Mouse (Mus musculus) cerebellum, adult 2 months (tissue): ENCODE measurements around the gene Fhod1. TPM values are rescaled to one million over a fixed set of nuclear protein-coding genes. Genes with fewer than 3 reads are reported as not detected.

Experiments used
- DNase-seq, 2 experiments: peaks; one replicate each; pipeline ENCODE4 v3.0.0; 2021
- H3K27ac ChIP-seq: fragments of 200-500 bp; 2 replicates; pipeline ENCODE4 v1.5.1; 2012; ENCODE audit warnings: low read length, control low read depth, inconsistent platforms; ENCODE audit not compliant: insufficient read depth
- H3K27me3 ChIP-seq: fragments of 200-500 bp; 2 replicates; pipeline ENCODE4 v1.6.1; 2012; ENCODE audit warnings: inconsistent platforms, mild to moderate bottlenecking, low read length, moderate library complexity; ENCODE audit not compliant: control insufficient read depth, insufficient read depth
- H3K4me1 ChIP-seq: fragments of 200-500 bp; 2 replicates; pipeline ENCODE4 v1.6.1; 2011; ENCODE audit warnings: low read length; ENCODE audit not compliant: control insufficient read depth, insufficient read depth
- H3K4me3 ChIP-seq: fragments of 200-500 bp; replicated peaks from 2 replicates; pipeline ENCODE3; 2011; ENCODE audit warnings: mild to moderate bottlenecking, low read depth, low read length, control low read depth; ENCODE audit not compliant: insufficient read depth
- CTCF ChIP-seq: fragments of 200-500 bp; IDR thresholded peaks from 2 replicates; pipeline ENCODE4 v1.5.1; 2011; ENCODE audit warnings: low read depth, mild to moderate bottlenecking, control low read depth, low read length, moderate library complexity, borderline replicate concordance; ENCODE audit not compliant: insufficient read depth
- POLR2A ChIP-seq: fragments of 200-500 bp; IDR thresholded peaks from 2 replicates; pipeline ENCODE4 v1.6.1; 2011; ENCODE audit warnings: low read length, control low read depth, borderline replicate concordance; ENCODE audit not compliant: insufficient read depth
- WGBS: fragments of 180-500 bp; shearing (Covaris S2); methylation state at CpG from one replicate; pipeline ENCODE4 v1.1.7; 2018; 5-methylcytosine and 5-hydroxymethylcytosine counted together
- polyA plus RNA-seq: library from polyadenylated mRNA; depleted of rRNA; stranded (reverse); fragments of >200 nt; gene quantifications from 2 replicates; pipeline ENCODE4 v1.2.3, GENCODE M21; 2012

The Fhod1 gene
- polyA plus RNA-seq, 1 experiment = 4.0 TPM

DNA sequence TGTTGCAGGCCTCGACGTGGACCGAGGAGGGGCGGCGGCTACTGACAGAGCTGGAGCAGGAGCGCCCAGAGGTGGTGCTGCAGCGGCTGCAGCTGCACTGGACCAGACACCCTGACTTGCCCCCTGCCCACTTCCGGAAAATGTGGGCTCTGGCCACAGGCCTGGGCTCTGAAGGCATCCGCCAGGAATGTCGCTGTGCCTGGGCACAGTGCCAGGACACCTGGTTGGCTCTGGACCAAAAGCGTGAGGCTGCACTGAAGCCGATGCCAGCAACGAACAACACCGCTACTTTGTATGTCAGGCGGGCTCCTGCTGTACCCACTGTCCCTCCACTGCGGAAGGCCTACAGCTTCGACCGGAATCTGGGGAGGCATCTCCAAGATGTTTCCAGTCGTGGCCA, 30.9 kb upstream of the Fhod1 start:
- no peaks in the 10 kb centered on the region for H3K27me3 ChIP-seq
- H3K27ac ChIP-seq = no peak overlapping the region
- peaks cover 23% of the 10 kb centered on the region for H3K4me1 ChIP-seq
- TF ChIP-seq CTCF (no peak), POLR2A (no peak)
- DNase-seq = peak; percentile 40 to 52
- 22% methylated on average over 19 of the region's 19 CpGs for WGBS
- H3K4me3 ChIP-seq = no peak overlapping the region

- Histone ChIP-seq H3K4me3 (no peak overlapping the region), H3K4me1 (peaks cover 27% of the 10 kb centered on the region), H3K27me3 (no peaks in the 10 kb centered on the region), H3K27ac (no peak overlapping the region)
- TF ChIP-seq POLR2A = no peak
- peak; percentile 54 for TF ChIP-seq CTCF
- peak in 1 of 2 experiments; percentile 38 for DNase-seq
- WGBS = 26% methylated on average over 33 of the region's 33 CpGs
Measured at GRCm38 (mm10) chr8:105374513-105374966, 26.8 kb upstream of the Fhod1 start.

- DNase-seq = peak in 1 of 2 experiments; percentile 18
- WGBS = 60% methylated on average over 2 of the region's 2 CpGs
- Histone ChIP-seq H3K4me3 (no peak within 1 kb of the TSS), H3K4me1 (peaks cover 19% of the 10 kb centered on the region), H3K27ac (no peak within 1 kb of the TSS), H3K27me3 (no peaks in the 10 kb centered on the region)
- TF ChIP-seq CTCF (no peak), POLR2A (no peak)
Measured at GRCm38 (mm10) chr8:105373032-105373431, 25.3 kb upstream of the Fhod1 start, which contains the start of gene Plekhg4. Gene Plekhg4 (plus strand): TSS chr8:105373274.

GRCm38 (mm10) chr8:105372473-105372872, 24.7 kb upstream of the Fhod1 start:
- Histone ChIP-seq H3K4me3 (no peak overlapping the region), H3K27me3 (no peaks in the 10 kb centered on the region), H3K27ac (no peak overlapping the region), H3K4me1 (peaks cover 19% of the 10 kb centered on the region)
- TF ChIP-seq POLR2A (no peak), CTCF (no peak)
- 43% methylated on average over 9 of the region's 9 CpGs for WGBS
- DNase-seq = peak; percentile 51 to 64

DNA sequence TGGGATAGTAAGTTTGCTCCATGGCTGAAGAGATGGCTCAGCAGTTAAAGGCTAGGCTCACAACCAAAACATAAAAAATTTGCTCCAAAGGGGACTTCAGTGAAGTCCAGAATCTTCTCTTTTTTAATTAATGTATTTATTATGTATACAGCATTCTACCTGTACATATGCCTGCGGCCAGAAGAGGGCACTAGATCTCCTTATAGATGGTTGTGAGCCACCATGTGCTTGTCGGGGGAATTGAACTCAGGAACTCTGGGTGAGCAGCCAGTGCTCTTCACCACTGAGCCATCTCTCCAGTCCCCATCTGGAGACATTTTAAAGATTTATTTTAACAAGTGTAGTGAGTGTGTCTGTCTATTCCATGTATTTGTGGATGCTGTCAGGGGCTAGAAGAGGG, 19.4 kb upstream of the Fhod1 start:
- H3K27ac ChIP-seq = no peak overlapping the region
- peak; percentile 11; the same call in 1 of the 2 replicates for TF ChIP-seq CTCF
- no peak for TF ChIP-seq POLR2A
- no peaks in the 10 kb centered on the region for H3K27me3 ChIP-seq
- 71% methylated on average over 2 of the region's 2 CpGs for WGBS
- no peak overlapping the region for H3K4me3 ChIP-seq
- H3K4me1 ChIP-seq = peaks cover 3% of the 10 kb centered on the region; the same call in 1 of the 2 replicates
- no peak for DNase-seq

DNA sequence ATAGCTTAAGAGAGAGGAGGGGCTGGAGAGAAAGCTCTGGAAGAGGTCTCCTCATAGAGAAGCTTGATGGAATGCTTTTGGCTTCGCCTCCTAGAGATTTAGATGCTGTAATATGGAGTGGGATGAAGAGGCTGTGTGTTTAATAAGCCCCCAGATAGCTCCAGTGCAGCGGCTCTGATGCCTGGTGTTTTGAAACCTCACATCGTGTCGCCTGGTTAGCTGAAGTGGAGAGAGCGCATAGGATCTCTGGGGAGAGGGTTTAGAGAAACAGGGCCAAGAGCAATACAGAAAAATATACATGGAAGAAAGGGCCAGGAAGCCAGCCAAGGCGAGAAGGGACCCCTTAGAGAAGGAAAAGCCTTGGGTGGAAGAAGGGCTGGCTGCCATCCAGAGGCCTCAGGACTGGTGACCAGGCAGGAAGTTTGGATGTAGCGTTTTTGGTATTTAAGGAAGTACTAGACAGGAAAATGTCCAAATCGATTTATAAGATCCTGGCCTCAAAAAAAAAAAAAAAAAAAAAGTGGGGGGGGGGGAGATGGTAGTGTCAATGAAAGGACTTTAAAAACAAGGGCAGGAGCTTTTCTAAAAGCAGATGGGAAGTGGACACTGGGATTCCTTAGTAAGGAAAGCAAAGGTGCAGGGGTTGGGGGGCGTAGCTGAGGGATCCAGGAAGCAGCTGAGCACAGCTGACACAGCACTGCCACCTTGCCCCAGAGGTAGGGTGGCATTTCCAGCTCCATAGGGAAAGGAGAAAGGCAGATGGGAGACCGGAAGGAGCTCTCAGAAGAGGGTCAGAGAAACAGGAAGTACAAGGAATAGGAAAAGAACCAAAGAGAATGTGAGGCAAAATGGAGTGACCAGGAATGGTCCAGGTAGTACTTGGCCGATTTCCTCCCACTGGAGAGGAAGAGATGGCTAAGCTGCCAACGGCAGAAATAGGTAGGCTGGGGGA, 14.3 kb upstream of the Fhod1 start:
- Histone ChIP-seq H3K27me3 (no peaks in the 10 kb centered on the region), H3K4me3 (no peak overlapping the region), H3K4me1 (no peaks in the 10 kb centered on the region), H3K27ac (no peak overlapping the region)
- no peak for DNase-seq
- TF ChIP-seq POLR2A (no peak), CTCF (no peak)
- 57% methylated on average over 12 of the region's 12 CpGs for WGBS

- H3K27me3 ChIP-seq = no peaks in the 10 kb centered on the region
- no peak for DNase-seq
- no peak overlapping the region for H3K27ac ChIP-seq
- 43% methylated on average over 4 of the region's 4 CpGs for WGBS
- H3K4me3 ChIP-seq = no peak overlapping the region
- TF ChIP-seq CTCF (peak; percentile 51; the same call in 1 of the 2 replicates), POLR2A (no peak)
- H3K4me1 ChIP-seq = peaks cover 14% of the 10 kb centered on the region
Measured at GRCm38 (mm10) chr8:105359646-105360045, 11.9 kb upstream of the Fhod1 start.

GRCm38 (mm10) chr8:105359208-105359607, 11.5 kb upstream of the Fhod1 start:
- Histone ChIP-seq H3K27me3 (no peaks in the 10 kb centered on the region), H3K4me1 (peaks cover 14% of the 10 kb centered on the region), H3K4me3 (no peak overlapping the region), H3K27ac (no peak overlapping the region)
- no peak for DNase-seq
- 61% methylated on average over 15 of the region's 15 CpGs for WGBS
- TF ChIP-seq POLR2A (no peak), CTCF (no peak)
